Mouse (Mus musculus): ENCODE results near the gene Olfr135. TPM values are rescaled to one million over a fixed set of nuclear protein-coding genes. Genes with fewer than 3 reads are reported as not detected.

The Olfr135 gene
- not detected for polyA plus RNA-seq (2014; fragmentation: Illumina TruSeq; extraction: RNeasy Lipid Tissue Mini Kit (QIAGEN cat#74804); ENCODE audit: low read depth, low replicate concordance)

DNA sequence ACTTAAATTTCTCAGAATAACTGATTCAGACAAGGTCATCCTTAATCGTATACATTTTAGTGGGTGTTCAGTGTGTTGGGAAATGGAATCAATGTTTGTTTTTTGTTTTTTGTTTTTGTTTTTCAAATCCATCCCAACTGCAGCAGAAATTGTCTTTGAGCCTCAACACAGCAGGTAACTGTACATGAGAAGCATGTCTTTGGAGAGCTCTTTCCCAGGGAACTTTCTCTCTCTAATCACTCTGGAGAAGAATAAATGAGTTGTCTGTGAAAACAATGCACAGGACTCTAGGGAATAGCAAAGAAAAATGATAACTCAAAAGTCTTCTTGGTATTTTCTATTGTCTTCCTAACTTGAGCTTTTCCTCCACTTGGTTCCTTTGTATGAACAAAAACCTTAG, at the start of gene Olfr135:
Olfr135 (plus strand) TSS at position 301 of the 400 bp plus-strand sequence.

DNA sequence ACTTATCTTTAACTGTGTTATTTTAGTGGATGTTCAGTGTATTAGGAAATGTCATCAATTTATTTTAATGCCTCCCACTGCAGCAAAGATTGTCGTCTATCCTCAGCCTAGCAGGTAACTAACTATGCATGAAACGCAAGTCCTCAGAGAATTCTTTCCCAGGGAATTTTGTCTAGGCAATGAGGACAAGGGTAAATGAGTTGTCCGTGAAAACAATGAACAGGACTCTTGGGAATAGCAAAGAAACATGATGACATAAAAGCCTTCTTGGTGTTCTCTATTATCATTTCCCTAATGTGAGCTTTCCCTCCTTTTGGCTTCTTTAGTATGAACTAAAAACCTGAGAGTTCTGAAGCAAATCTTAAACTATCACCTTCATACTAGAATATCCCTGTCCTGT, 33.0 kb upstream of the Olfr135 start, which contains the start of gene Olfr134:
Olfr134 (plus strand) TSS at position 301 of the 400 bp plus-strand sequence.

Other genes starting within 250 kb of the Olfr135 start
- gene Olfr129, start 144.3 kb upstream of the Olfr135 start, polyA plus RNA-seq (2014; fragmentation: Illumina TruSeq; extraction: RNeasy Lipid Tissue Mini Kit (QIAGEN cat#74804); ENCODE audit: low read depth, low replicate concordance) = not detected
- gene Olfr130, start 140.4 kb upstream of the Olfr135 start, polyA plus RNA-seq (2014; fragmentation: Illumina TruSeq; extraction: RNeasy Lipid Tissue Mini Kit (QIAGEN cat#74804); ENCODE audit: low read depth, low replicate concordance) = not detected
- gene Olfr131, start 115.6 kb upstream of the Olfr135 start, polyA plus RNA-seq (2014; fragmentation: Illumina TruSeq; extraction: RNeasy Lipid Tissue Mini Kit (QIAGEN cat#74804); ENCODE audit: low read depth, low replicate concordance) = not detected
- not detected for gene Olfr132, start 69.8 kb upstream of the Olfr135 start, polyA plus RNA-seq (2014; fragmentation: Illumina TruSeq; extraction: RNeasy Lipid Tissue Mini Kit (QIAGEN cat#74804); ENCODE audit: low read depth, low replicate concordance)
- gene Olfr133, start 59.1 kb upstream of the Olfr135 start, polyA plus RNA-seq (2014; fragmentation: Illumina TruSeq; extraction: RNeasy Lipid Tissue Mini Kit (QIAGEN cat#74804); ENCODE audit: low read depth, low replicate concordance) = not detected
- gene Olfr134, start 32.9 kb upstream of the Olfr135 start, polyA plus RNA-seq (2014; fragmentation: Illumina TruSeq; extraction: RNeasy Lipid Tissue Mini Kit (QIAGEN cat#74804); ENCODE audit: low read depth, low replicate concordance) = not detected
- gene Olfr138, start 56.7 kb downstream of the Olfr135 start, polyA plus RNA-seq (2014; fragmentation: Illumina TruSeq; extraction: RNeasy Lipid Tissue Mini Kit (QIAGEN cat#74804); ENCODE audit: low read depth, low replicate concordance) = not detected
- gene Olfr137, start 103.2 kb downstream of the Olfr135 start, polyA plus RNA-seq (2014; fragmentation: Illumina TruSeq; extraction: RNeasy Lipid Tissue Mini Kit (QIAGEN cat#74804); ENCODE audit: low read depth, low replicate concordance) = not detected
- gene Olfr136, start 125.5 kb downstream of the Olfr135 start, polyA plus RNA-seq (2014; fragmentation: Illumina TruSeq; extraction: RNeasy Lipid Tissue Mini Kit (QIAGEN cat#74804); ENCODE audit: low read depth, low replicate concordance) = not detected
- not detected for gene Esp36, start 215.8 kb downstream of the Olfr135 start, polyA plus RNA-seq (2014; fragmentation: Illumina TruSeq; extraction: RNeasy Lipid Tissue Mini Kit (QIAGEN cat#74804); ENCODE audit: low read depth, low replicate concordance)